Mouse (Mus musculus): ENCODE measurements at regions not wholly inside any gene's neighbourhood (a gene's known extent, or its start where the extent isn't known, plus 50 kb on each side); places are given as distances from the start of the nearest gene placed in this dataset.

- Histone ChIP-seq H3K27me3 (ENCODE audit: control insufficient read depth, insufficient read depth, insufficient read length) (no peaks in the 10 kb centered on the region), H3ac (ENCODE audit: control insufficient read depth, insufficient read length, low read depth) (no peak overlapping the region), H3K79me3 (ENCODE audit: low read depth) (no peaks in the 10 kb centered on the region), H3K36me3 (ENCODE audit: control insufficient read depth, insufficient read depth) (no peaks in the 10 kb centered on the region), H3K79me2 (ENCODE audit: control insufficient read depth, insufficient read depth) (no peaks in the 10 kb centered on the region), H3K4me3 (ENCODE audit: insufficient read depth, poor library complexity, severe bottlenecking) (no peak overlapping the region)
- TF ChIP-seq FOSL1 (IDR thresholded peaks at IDR 0.05; ENCODE audit: insufficient read depth, low read length, poor library complexity, severe bottlenecking) (no peak), USF1 (IDR thresholded peaks at IDR 0.05; ENCODE audit: low read depth) (no peak), CEBPB (IDR thresholded peaks at IDR 0.05; ENCODE audit: low read depth) (no peak), MYOD1 (IDR thresholded peaks at IDR 0.05; ENCODE audit: control insufficient read depth, insufficient read length, low read depth) (no peak), CTCF (IDR thresholded peaks at IDR 0.05; ENCODE audit: control insufficient read depth, insufficient read depth, insufficient read length) (no peak), MAX (IDR thresholded peaks at IDR 0.05) (no peak), MYOG (IDR thresholded peaks at IDR 0.05; ENCODE audit: control insufficient read depth, extremely low read depth, insufficient read length) (no peak)
Observed at GRCm38 (mm10) chr1:75798375-75799099, 252.5 kb downstream of the Slc4a3 start.

- TF ChIP-seq FOSL1 (IDR thresholded peaks at IDR 0.05; ENCODE audit: insufficient read depth, low read length, poor library complexity, severe bottlenecking): no peak
- no peak for TF ChIP-seq CTCF (IDR thresholded peaks at IDR 0.05; ENCODE audit: control insufficient read depth, insufficient read depth, insufficient read length)
- no peak for TF ChIP-seq MYOG (IDR thresholded peaks at IDR 0.05; ENCODE audit: control insufficient read depth, extremely low read depth, insufficient read length)
- no peak for TF ChIP-seq CEBPB (IDR thresholded peaks at IDR 0.05; ENCODE audit: low read depth)
- no peak for TF ChIP-seq MAX (IDR thresholded peaks at IDR 0.05)
- no peak for TF ChIP-seq USF1 (IDR thresholded peaks at IDR 0.05; ENCODE audit: low read depth)
- no peak for TF ChIP-seq MYOD1 (IDR thresholded peaks at IDR 0.05; ENCODE audit: control insufficient read depth, insufficient read length, low read depth)
- H3ac ChIP-seq (ENCODE audit: control insufficient read depth, insufficient read length, low read depth): no peak overlapping the region
- H3K79me2 ChIP-seq (ENCODE audit: control insufficient read depth, insufficient read depth): no peaks in the 10 kb centered on the region
- no peaks in the 10 kb centered on the region for H3K27me3 ChIP-seq (ENCODE audit: control insufficient read depth, insufficient read depth, insufficient read length)
- H3K79me3 ChIP-seq (ENCODE audit: low read depth): no peaks in the 10 kb centered on the region
- no peaks in the 10 kb centered on the region for H3K36me3 ChIP-seq (ENCODE audit: control insufficient read depth, insufficient read depth)
- no peak overlapping the region for H3K4me3 ChIP-seq (ENCODE audit: insufficient read depth, poor library complexity, severe bottlenecking)
Observed at GRCm38 (mm10) chr1:75804473-75804872, 258.4 kb downstream of the Slc4a3 start.

GRCm38 (mm10) chr1:75812471-75812870 lies 266.4 kb downstream of the Slc4a3 start:
- Histone ChIP-seq H3ac (ENCODE audit: control insufficient read depth, insufficient read length, low read depth) (no peak overlapping the region), H3K36me3 (ENCODE audit: control insufficient read depth, insufficient read depth) (no peaks in the 10 kb centered on the region), H3K79me2 (ENCODE audit: control insufficient read depth, insufficient read depth) (no peaks in the 10 kb centered on the region), H3K79me3 (ENCODE audit: low read depth) (no peaks in the 10 kb centered on the region), H3K4me3 (ENCODE audit: insufficient read depth, poor library complexity, severe bottlenecking) (no peak overlapping the region), H3K27me3 (ENCODE audit: control insufficient read depth, insufficient read depth, insufficient read length) (no peaks in the 10 kb centered on the region)
- no peak for TF ChIP-seq MAX (IDR thresholded peaks at IDR 0.05)
- TF ChIP-seq USF1 (IDR thresholded peaks at IDR 0.05; ENCODE audit: low read depth): no peak
- no peak for TF ChIP-seq MYOG (IDR thresholded peaks at IDR 0.05; ENCODE audit: control insufficient read depth, extremely low read depth, insufficient read length)
- TF ChIP-seq FOSL1 (IDR thresholded peaks at IDR 0.05; ENCODE audit: insufficient read depth, low read length, poor library complexity, severe bottlenecking): no peak
- TF ChIP-seq CTCF (IDR thresholded peaks at IDR 0.05; ENCODE audit: control insufficient read depth, insufficient read depth, insufficient read length): no peak
- no peak for TF ChIP-seq MYOD1 (IDR thresholded peaks at IDR 0.05; ENCODE audit: control insufficient read depth, insufficient read length, low read depth)
- TF ChIP-seq CEBPB (IDR thresholded peaks at IDR 0.05; ENCODE audit: low read depth): no peak

GRCm38 (mm10) chr1:75826202-75826601 lies 280.1 kb downstream of the Slc4a3 start:
- no peaks in the 10 kb centered on the region for H3K36me3 ChIP-seq (ENCODE audit: control insufficient read depth, insufficient read depth)
- no peaks in the 10 kb centered on the region for H3K79me2 ChIP-seq (ENCODE audit: control insufficient read depth, insufficient read depth)
- H3K4me3 ChIP-seq (ENCODE audit: insufficient read depth, poor library complexity, severe bottlenecking): no peak overlapping the region
- no peaks in the 10 kb centered on the region for H3K79me3 ChIP-seq (ENCODE audit: low read depth)
- H3K27me3 ChIP-seq (ENCODE audit: control insufficient read depth, insufficient read depth, insufficient read length): no peaks in the 10 kb centered on the region
- TF ChIP-seq USF1 (IDR thresholded peaks at IDR 0.05; ENCODE audit: low read depth) (no peak), FOSL1 (IDR thresholded peaks at IDR 0.05; ENCODE audit: insufficient read depth, low read length, poor library complexity, severe bottlenecking) (no peak), MYOG (IDR thresholded peaks at IDR 0.05; ENCODE audit: control insufficient read depth, extremely low read depth, insufficient read length) (no peak), MAX (IDR thresholded peaks at IDR 0.05) (no peak), MYOD1 (IDR thresholded peaks at IDR 0.05; ENCODE audit: control insufficient read depth, insufficient read length, low read depth) (no peak), CTCF (IDR thresholded peaks at IDR 0.05; ENCODE audit: control insufficient read depth, insufficient read depth, insufficient read length) (no peak), CEBPB (IDR thresholded peaks at IDR 0.05; ENCODE audit: low read depth) (no peak)
- no peak overlapping the region for H3ac ChIP-seq (ENCODE audit: control insufficient read depth, insufficient read length, low read depth)

- Histone ChIP-seq H3ac (ENCODE audit: control insufficient read depth, insufficient read length, low read depth) (no peak overlapping the region), H3K4me3 (ENCODE audit: insufficient read depth, poor library complexity, severe bottlenecking) (no peak overlapping the region), H3K79me2 (ENCODE audit: control insufficient read depth, insufficient read depth) (no peaks in the 10 kb centered on the region), H3K79me3 (ENCODE audit: low read depth) (no peaks in the 10 kb centered on the region), H3K36me3 (ENCODE audit: control insufficient read depth, insufficient read depth) (no peaks in the 10 kb centered on the region), H3K27me3 (ENCODE audit: control insufficient read depth, insufficient read depth, insufficient read length) (no peaks in the 10 kb centered on the region)
- no peak for TF ChIP-seq MAX (IDR thresholded peaks at IDR 0.05)
- no peak for TF ChIP-seq CTCF (IDR thresholded peaks at IDR 0.05; ENCODE audit: control insufficient read depth, insufficient read depth, insufficient read length)
- TF ChIP-seq CEBPB (IDR thresholded peaks at IDR 0.05; ENCODE audit: low read depth): no peak
- no peak for TF ChIP-seq USF1 (IDR thresholded peaks at IDR 0.05; ENCODE audit: low read depth)
- TF ChIP-seq MYOG (IDR thresholded peaks at IDR 0.05; ENCODE audit: control insufficient read depth, extremely low read depth, insufficient read length): no peak
Observed at GRCm38 (mm10) chr1:75833071-75833830, 287.2 kb downstream of the Slc4a3 start.

Measured in C2C12 (cell line).